Mouse (Mus musculus) adrenal gland, adult 2 months (tissue): Measurements from ENCODE around the gene Arrdc2. TPM values are rescaled to one million over a fixed set of nuclear protein-coding genes. Genes with fewer than 3 reads are reported as not detected.

Experiments
- DNase-seq: peaks from one replicate; pipeline ENCODE4 v3.0.0; 2021
- polyA plus RNA-seq: library from polyadenylated mRNA; depleted of rRNA; stranded (reverse); fragments of >200 nt; gene quantifications from 2 replicates; pipeline ENCODE4 v1.2.3, GENCODE M21; 2012
- total RNA-seq, 2 experiments: library from RNA; stranded (reverse); gene quantifications; 2 replicates each; pipeline ENCODE4 v1.2.3; 2021

The Arrdc2 gene
- total and polyA plus RNA-seq, 3 experiments, result 9.0 to 60.7 (median 10.8) TPM

DNA sequence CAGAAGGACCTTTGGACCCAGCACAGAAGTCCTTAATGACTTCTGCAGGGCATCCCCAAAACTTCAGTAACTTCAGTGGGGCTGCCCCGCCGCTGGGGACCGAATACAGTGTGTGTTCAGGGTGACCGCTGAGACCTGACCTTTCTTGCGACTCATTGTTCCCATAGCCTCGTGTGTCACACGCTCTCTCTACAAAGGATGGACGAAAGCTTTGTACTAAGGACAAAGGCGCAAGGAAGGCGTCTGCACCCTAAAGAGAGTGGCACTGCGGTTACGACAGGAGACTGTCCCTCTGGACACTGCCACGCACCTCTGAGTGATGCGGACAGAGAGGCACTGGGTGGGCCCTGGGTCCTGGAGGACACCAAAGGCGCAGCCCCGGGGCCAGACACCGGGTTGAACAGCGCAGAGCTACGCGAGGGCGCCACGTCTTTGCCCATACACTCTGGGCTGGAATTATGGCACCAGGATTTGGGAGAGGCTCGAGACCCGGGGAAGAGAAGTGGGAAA is 25.2 kb upstream of the Arrdc2 start:
- peak; percentile 58 for DNase-seq

DNA sequence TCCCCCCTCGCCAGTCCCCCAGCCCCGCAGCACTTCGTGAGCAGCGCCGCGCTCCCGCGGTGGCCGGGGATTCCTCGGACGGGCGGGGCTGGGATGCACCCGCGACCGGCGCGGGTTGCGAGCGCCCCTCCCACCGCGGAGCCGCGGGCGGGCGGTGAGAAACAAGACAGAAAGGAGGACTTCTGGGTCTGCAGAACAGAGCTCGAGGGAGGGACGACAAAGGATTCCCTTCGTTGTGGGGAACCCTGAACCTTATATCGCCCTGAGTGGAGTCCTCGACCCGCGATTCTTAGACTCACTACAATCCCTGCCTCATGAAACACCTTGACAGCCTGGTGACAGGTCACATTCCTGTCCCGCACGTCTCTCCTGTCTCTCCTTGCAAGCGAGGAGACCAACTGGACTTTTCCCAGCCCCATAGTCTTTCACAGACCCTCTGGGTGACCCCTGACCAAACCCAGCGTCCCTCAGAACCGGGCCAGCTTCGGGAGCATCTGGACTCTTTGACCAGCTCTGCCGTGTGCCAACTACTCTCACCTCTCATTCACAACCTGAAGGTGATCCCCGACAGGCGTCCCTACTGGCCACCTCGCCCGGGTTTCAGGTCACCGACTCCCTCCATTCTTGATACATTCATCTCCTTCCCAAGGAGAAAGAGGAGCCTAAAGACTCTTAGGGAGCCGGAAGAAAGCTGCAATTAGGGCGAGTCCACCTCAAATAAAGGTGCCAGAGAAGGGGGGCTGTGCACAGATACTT is 24.6 kb upstream of the Arrdc2 start:
- peak; percentile 39 for DNase-seq

DNA sequence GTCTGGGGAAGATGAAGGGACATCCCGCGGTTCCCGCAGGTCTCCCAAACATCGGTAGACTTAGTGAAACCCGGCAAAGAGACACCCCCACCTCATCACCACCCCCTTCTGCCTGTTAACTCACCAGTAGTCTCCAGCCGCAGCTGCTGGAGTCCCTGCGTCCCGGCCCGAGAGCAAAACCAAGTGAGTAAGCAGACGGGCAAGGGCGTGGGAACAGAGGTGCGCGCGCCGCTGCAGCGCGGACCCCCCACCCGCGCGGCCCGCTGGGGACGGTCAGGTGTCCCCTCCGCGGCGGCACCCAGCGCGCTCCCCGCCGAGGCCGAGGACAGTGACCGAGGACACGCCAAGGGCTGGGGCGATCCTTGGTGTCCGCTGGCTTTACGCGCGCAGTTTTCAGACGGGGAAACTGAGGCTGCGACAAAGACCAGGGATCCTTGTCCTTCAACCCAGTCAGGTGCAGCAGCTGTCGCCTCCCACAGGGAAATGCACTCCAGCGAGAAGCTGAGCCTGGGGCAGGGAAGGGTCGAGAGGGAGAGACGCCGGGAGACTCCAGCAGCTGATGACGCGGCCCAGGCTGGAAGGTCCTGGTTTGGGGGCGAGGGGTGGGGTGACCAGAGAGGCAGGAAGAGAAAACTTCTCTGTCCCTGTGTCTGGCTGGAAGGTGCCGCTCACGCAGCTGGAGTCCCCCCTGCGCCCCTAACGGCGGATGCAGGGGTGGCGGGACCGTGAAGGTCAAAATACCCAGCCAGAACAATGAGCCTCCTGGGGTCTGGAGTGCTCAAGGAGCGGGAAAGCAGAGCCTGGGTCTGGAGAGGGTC is 23.5 kb upstream of the Arrdc2 start, which contains the start of gene Kcnn1:
Kcnn1 (minus strand) TSS at position 435 of the 818 bp plus-strand sequence.
- no peak for DNase-seq

DNA sequence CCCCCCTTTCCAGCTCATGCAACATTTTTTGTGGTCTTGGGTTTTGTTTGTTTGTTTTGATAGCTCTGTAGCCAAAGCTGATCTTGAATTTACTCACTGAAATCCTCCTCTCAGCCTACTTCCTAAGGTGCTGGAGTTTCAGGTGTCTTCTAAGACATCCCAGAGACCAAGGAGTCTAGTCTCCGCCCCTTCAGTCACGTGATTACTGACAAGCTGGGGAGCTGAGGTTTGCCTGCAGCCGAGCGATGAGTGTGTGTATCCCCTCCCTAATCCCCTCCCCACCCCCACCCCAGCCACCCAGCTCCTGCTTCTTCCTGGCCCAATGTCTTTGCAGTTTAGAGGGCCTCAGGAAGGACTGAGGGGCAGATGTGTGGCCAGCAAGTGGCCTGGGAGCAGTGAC is 18.0 kb upstream of the Arrdc2 start:
- no peak for DNase-seq

DNA sequence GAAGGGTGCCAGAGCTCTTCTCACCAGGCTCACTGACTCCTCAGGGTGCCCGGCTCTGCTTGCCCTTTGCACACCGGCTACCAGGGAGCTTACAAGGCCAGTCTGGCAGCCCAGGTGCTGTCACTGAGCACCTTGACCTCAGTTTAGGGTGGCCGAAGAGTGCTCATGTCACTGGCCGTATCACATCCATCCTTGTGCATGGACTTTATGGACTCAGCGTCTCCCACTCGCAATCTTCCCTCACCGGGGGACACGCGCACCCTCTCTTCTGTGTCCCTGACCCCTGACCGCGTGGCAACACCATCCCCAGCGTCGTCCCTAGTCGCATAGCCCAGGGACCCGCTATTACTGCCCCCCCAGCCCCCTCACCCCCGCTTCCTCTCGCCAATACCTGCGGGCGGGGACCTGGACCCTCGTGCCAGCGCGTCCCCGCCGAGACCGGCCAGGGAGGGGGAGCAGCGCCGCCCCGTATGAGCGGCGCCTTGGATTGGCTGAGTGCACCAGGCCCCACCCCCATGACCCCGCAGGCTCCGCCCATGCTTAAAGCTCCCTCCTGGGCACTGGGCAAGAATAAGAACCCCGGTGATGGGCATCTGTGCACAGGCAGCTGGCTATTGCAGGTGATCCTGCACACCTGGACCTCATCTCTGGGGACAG is 17.1 kb upstream of the Arrdc2 start:
- DNase-seq, result peak; percentile 89

DNA sequence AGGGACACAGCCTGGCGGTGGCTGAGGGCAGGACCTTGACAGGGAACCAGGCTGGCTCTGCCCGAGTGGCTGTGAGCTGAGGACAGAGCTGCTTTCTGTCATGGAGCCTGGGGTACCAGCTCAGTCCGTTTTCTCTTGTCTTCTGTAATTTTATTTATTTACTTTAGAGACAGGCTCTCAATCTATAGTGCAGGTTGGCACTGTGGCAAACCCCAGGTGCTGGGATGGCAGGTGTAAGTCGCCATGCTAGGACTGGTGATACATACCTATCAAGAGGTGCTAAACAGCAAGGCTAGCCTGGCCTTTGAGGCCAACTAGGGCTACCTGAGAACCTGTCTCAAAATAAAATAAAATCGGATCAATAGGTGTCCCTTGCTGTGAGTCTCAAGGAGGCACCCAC is 16.5 kb upstream of the Arrdc2 start:
- no peak for DNase-seq

DNA sequence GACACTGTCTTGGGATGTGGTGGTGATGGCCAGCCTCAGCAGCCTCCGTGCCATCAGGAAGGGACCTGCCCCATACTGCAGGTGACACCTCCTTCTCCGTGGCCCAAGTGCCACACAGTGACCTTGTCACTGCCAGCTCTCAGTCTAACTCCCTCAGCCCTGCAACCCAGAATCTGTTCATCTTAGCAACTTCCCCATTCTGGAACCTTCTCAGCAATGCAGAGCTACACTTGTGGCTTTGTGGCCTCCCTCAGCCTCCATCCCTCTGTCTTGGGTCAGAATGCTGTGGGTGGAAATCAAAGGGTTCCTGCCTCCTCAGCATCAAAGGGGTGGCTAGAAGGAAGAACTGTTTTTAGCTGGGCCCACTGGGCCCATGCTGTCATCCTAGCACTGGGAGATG is 14.3 kb upstream of the Arrdc2 start:
- no peak for DNase-seq

DNA sequence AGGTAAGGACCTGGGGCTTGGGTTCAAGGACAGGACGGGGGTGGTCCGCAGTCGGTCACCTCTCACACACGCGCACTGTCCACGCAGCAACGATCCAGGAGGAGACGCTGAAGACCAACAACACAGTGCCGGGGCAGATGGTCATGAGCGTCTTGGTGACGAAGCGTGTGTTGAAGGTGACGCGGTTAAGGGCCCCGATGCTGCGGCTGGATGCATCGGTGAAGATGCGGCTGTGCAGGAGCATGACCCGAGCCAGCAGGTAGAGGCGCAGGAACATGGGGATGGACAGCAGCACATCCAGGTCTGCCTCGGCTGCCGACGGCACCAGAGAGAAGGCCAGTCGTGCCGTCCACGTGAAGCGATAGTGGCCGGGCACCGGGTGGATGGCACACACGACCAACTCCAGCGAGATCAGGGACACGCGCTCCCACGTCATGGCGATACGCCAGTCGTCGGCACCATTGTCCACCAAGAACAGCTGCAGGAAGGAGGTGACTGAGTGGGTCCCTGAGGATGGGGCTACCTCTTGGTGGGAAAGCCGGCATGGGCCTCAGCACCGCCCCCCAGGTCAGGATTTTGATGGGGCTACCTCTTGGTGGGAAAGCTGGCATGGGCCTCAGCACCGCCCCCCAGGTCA is 13.2 kb upstream of the Arrdc2 start:
- no peak for DNase-seq

DNA sequence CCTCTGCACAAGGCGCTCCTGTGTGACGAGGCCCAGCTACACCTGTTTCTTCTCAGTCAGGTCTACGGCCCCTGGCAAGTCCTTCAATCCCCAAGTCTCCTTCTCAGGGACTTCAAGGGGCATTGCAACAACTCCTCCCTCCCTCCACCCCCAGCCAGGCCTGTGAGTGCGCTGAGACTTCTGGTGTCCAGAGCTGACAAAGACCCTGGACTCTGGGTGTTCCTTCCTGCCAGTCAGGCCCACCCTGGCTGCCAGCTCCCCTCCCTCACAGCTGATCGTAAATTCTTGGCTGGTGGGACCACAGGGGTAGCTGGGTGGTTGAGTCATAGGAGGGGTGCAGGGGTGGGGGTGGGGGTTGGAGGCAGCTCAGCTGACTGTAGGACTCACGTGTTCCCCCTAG is 12.3 kb upstream of the Arrdc2 start:
- DNase-seq, result no peak

DNA sequence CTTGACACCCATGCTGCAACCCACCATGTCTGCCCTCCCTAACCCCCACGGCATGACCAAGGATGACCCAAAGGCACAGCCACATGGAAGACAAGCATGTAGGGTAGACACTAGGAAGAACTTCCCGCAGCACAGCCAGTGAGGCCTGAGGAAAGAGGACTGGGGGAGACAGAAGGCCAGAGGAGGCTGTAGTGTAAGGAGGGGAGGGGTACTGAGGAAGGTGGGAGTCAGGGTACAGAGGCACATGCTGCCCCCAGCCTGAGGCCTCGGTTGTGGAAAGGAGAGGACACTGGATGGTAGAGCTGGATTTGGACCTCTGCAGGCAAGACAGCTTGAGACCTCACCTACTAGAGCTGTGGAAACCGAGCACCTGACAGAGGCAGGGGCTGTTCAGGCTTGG is 11.4 kb upstream of the Arrdc2 start:
- DNase-seq, result no peak

DNA sequence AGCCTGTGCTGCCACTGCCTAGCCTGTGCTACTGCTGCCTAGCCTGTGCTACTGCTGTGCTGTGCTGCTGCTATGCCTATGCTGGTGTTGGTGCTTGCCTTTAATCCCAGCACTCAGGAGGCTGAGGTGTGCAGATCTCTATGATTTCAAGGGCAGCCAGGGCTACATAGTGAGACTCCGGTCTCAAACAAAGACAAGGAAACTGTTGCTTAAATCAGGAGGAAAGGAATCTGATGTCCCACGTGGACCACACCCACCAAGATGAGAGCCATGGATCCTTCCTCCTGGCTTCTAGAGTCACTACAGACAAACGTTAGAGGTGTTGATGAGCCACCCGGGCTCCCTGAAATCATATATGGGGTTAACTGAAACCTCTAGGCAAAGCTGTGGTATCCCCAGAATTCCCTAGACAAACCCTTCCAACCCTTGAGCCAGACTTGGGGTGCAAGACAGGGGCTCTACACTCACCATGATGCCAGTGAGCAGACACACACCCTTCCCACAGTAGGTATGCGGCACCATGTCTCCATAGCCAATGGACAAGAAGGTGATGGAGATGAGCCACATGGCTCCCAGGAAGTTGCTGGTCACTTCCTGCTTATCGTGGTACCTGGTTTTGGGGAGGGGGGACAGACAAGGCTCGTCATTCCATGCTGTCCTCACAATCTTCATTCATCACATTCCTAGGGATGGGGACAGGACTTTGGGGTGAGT is 10.8 kb upstream of the Arrdc2 start:
- DNase-seq, result no peak

DNA sequence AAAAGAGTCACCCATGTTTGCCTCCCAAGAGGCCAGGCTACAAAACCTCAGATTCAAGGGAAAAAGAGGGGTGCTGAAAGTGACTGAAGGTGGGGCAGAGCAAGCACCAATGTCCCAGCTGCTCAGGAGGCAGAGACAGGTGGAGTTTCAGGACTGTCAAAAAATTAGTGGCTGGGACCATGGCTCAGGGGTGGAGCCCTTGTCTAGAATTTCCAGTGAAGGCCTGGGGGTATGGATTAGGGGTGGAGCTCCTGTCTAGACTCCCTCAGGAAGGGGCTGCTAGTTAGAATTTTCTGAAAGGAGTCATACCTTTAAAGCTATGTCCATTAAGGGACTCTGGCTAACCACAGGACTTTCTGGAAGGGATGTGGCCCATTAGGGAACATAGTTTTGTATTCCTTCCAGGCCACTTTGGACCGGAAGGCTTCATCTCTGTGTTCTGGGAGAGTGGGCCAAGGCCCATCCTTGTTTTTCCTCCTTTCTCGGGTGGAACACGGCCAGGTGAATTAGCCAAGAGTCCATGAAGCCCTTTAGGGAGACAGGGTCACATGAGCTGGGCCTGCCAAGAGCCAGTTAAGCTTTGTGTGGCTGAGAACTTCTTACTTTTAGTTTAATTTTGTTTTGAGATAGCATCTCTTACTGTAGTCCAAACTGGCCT is 9.9 kb upstream of the Arrdc2 start:
- no peak for DNase-seq

DNA sequence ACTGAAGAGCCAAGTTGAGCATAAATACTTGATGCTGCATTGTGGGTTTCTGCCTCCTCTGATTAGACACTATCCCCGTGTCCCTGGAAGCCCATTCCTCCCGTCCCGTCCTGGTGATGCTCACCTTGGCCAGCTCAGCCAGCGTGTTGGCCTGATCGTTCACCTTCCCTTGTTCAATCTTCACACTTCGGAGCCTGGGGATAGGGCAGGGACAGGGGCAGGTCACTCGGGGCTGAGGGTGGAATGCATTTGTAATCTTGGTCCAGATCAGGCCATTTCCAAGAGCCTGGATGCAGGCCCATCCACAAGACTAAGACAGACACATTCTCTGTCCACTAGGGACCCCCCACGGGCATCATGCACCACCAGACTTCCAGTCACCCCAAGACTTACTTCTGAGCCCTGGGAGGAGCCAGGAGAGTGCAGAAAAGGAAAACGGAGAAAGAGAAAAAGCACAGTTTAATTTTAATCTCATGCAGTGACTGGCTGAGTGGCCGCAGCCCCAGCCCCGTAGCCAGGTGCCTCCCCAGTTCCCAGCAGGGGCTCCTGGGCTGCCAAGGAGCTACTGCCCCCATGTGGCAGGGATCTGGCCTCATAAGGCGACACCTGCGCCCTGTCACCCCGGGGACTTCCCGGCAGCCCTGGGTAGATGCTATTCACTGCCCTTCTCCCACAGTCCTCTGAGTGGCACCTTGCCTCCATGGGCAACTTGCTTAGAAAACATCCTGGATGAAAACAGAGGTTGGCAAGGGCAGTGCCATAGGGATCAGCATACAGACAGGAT is 7.0 kb upstream of the Arrdc2 start:
- no peak for DNase-seq

DNA sequence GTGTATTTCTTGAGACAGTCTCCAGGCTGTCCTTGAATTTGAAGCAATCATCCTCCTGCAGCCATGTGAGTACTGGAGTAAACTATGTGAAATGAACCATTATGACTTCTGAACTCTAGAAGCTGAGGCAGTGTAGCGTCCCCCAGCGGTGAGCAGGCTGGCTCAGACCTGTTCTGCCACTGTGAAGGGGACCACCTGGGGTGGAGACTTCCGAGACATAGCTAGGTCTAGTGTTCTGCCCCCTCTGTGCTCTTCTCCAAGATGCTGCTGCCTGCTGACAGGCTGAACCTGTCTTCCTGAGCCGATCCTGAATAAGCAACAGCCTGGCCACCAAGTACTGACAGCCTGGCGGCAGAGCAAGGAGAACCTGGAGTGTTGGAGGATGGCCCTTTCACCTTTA is 5.6 kb upstream of the Arrdc2 start:
- no peak for DNase-seq

DNA sequence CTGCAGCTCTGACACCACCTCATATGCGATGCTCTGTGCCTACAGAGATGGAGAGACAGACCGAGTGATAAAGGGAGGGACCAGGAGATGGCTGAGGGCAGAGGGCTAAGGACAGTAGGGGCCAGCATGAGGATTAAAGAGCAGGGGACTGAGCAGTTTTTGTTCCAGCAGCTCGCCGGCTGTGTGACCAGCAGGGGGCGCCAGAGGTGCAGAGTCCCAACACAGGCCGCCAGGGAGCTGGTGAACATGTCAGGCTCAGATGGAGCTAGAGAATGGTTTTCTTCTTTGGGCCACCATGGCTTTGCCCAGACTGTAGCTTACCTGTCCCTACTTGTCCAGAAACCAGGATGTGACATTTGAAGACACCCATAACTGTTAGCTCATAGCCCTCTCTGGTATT is 5.0 kb upstream of the Arrdc2 start:
- peak; percentile 89 for DNase-seq

DNA sequence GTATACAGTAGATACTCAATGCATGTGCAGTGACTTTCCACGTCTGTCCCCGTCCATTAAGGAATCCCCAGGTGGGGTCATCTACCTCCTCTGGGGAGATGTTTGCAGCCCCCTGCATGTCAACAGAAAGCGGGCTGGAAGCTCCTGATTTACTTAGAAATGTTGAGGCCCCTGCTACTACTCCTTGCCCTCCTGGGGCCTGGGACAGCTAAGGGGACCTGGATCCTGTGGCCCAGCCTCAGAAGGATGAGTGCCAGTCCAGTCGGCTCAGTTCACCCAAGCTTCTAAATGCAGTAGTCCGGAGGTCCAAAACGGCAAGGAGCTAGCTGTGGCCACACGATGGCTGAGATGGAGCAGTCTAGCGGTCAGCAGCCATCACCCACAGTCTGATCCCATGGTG is 4.4 kb upstream of the Arrdc2 start:
- DNase-seq, result no peak

DNA sequence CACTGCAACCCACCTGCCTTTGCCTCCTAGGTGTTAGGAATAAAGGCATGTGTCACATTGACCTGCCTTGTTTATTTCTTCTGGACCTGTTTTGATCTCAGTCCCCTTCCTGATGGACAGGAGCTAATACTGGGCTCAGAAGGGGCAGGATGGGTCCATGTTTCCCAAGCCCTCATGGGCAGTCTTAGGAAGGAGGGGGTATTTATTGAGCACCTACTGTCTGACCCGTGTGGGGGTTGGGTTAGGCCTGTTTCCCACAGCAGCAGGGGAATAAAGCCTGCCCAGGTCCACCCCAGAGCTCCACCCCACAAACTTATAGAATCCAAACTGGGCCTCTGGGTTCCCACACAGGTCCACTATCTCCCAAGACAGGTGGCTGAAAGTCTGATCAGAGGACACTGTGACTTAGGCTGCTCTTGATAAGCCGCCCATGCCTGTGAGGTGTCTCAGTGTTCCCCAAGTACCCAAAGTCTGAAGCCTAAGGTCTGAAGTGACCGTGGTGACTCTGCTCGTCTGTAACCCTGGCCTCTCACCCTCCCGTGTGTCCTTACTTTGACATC is 3.8 kb upstream of the Arrdc2 start:
- DNase-seq, result no peak

DNA sequence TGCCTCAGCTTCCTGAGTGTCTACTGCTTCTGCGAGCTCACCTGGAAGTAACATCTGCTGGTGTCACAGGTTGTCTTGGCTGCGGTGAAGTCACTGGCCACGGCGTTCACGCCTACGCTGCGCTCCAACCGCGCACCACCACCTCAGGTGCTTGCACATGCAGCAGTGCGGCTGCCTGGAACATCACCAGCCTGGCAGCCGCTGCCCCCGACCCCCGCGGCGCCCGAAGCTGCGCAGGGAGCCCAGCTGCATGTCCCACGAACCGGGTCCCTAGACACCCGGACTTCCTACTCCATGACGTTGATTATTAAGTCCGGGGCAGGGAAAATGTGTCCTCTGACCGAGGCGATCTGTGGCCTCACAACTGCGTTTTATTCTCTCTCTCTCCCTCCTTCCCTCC is 3.0 kb upstream of the Arrdc2 start:
- DNase-seq, result no peak

DNA sequence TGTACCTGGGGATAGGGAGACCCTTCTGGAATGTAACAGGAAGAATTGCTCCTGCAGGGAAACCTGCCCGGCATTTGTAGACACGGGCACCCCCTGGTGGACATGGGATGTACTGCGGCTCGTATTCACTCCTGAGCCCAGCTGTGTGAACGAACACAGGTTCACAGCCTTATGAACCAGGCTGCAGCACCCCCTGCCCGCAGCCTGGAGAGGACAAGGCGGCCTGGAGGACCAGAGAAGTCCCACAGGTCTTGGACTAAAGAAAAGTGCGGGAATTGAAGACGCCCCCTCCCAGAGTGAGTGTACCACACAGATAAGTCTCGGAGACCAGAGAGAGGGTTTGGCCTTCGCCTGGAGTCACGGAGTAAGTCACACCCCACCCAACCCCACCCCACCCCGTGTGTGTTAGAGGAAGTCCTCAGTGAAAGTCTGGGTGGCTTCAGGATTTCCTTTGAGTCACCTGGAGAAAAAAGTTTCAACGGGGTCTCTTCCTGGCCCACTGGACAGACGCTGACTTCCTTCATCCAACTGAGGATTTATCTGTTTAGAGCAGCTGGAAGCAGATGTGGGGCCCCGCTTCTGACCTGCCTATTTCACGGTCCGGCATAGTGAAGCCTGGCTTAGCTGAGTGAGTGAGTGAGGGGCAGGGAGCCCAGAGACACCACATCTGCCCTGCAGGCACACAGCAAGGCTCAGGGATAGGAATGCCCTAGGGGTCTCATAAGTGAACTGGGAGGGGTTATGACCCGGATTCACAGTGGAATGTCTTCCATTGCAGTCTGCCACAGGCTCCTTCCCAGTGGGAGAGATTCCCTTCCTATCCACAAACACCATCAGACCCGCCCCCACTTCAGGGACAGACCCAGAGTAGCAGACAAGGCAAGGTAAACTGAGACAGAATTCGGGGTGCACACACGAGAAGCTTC is 1.9 kb upstream of the Arrdc2 start:
- DNase-seq, result peak; percentile 87
